Mouse (Mus musculus): Measurements from ENCODE around the gene Smtn.

DNA sequence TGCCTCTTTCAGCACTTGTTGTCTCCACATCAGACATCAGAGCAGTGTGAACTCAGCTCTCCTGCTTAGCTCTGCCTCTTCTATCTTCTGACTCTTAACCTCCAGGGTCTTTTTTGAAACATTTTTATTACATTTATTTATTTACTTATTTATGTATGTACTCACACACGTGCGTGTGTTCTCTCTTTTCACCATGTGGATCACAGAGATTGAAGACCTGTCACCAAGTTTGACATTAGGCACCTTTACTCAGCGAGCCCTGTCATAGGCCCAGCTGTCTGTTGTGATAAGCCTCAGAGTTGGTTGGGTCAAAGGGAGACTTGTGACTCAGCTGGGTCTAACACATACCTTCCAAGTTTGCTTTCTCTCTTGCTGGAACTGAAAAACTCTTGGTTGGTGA lies 17.4 kb upstream of the Smtn start:
- TF ChIP-seq CTCF (IDR thresholded peaks at IDR 0.05; ENCODE audit: low read depth, low read length) = no peak
- no peak for TF ChIP-seq POLR2AphosphoS5 (IDR thresholded peaks at IDR 0.05; ENCODE audit: insufficient replicate concordance, low read depth, low read length)
- no peak for TF ChIP-seq TAL1 (conservative IDR thresholded peaks at IDR 0.05; ENCODE audit: low read depth, low read length)
- no peak for TF ChIP-seq GATA1 (IDR thresholded peaks at IDR 0.05; ENCODE audit: borderline replicate concordance, low read length)
- TF ChIP-seq GATA2 (IDR thresholded peaks at IDR 0.05; ENCODE audit: borderline replicate concordance, low read depth, low read length) = no peak
